24 mouse cellular contexts compared by ENCODE assay signal in the genomic region with DNA sequence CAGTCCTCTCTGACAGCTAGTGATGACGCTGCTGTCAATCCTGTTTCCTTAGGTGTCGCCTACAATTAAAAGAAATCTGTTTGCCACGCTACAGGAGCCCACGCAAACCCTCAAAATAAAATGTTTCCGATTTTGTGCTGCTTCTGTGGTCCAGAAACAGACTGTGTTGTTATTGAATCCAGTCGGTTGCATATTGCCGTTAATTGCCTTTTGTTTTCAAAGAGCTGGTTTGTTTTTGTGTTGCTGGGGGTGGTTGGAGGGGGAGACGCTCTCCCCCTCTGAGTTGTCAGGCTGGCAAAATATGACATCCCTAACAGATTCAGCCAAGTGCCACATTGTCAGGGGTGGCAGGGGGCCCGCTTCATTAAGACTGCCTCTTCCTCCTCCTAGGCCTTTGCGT. TPM values are rescaled to one million over a fixed set of nuclear protein-coding genes. Genes with fewer than 3 reads are reported as not detected.
DNase-seq lines count a peak whose midpoint lies in the region; ATAC-seq lines count a peak whose summit lies in the region.
"Had no signal": no experiment of that assay in that cellular context is flagged by ENCODE, and none has a peak within 500 bp of the region (broad histone marks: within the 10 kb centered on the region; RNA-seq: fewer than 3 reads in every experiment).

No protein-coding gene starts in this region.

- peaks cover 4% of the 10 kb centered on the region; the same call in 1 of the 2 replicates for H3K36me3 ChIP-seq in hindbrain, embryonic 15.5 days
- no peaks in the 10 kb centered on the region for H3K36me3 ChIP-seq in hindbrain, embryonic 11.5 days (ENCODE audit: control insufficient read depth, insufficient read depth, low read length)
- peaks cover 13% of the 10 kb centered on the region; the same call in 1 of the 2 replicates for H3K36me3 ChIP-seq in forebrain, embryonic 12.5 days (replicated peaks)
- H3K36me3 ChIP-seq: G1E; liver, embryonic 15.5 days had no signal

- DNase-seq in hindbrain, embryonic 11.5 days (ENCODE audit: low spot score), result no peak
- DNase-seq in brain, adult 2 months (ENCODE audit: low read depth, low spot score), result peak; percentile 71
- DNase-seq in layer of hippocampus, adult 9-10 months (ENCODE audit: low spot score), result peak; percentile 49
- DNase-seq in gastrocnemius, postnatal 10 days, result no peak
- no peak for DNase-seq in adipocyte (ENCODE audit: low spot score)
- DNase-seq: heart, adult 18-20 months; kidney, adult 18-20 months; kidney, postnatal 10 days; thymus, adult 2 months had no signal

- H3K9me3 ChIP-seq in hindbrain, embryonic 15.5 days, result no peaks in the 10 kb centered on the region
- no peaks in the 10 kb centered on the region for H3K9me3 ChIP-seq in hindbrain, embryonic 11.5 days (ENCODE audit: control insufficient read depth, low read length)
- H3K9me3 ChIP-seq in forebrain, embryonic 12.5 days, result no peaks in the 10 kb centered on the region
- H3K9me3 ChIP-seq: embryonic facial prominence, embryonic 12.5 days; G1E; limb, embryonic 13.5 days; liver, embryonic 15.5 days; megakaryocyte, embryonic 14.5 days had no signal

- H3K27me3 ChIP-seq in hindbrain, embryonic 15.5 days, result no peaks in the 10 kb centered on the region
- H3K27me3 ChIP-seq in hindbrain, embryonic 11.5 days (ENCODE audit: control insufficient read depth, insufficient read depth, low read length), result no peaks in the 10 kb centered on the region
- no peaks in the 10 kb centered on the region for H3K27me3 ChIP-seq in forebrain, embryonic 12.5 days
- H3K27me3 ChIP-seq: embryonic facial prominence, embryonic 12.5 days; limb, embryonic 13.5 days; liver, embryonic 15.5 days had no signal

- H3K9ac ChIP-seq in hindbrain, embryonic 15.5 days, result no peak overlapping the region
- H3K9ac ChIP-seq in hindbrain, embryonic 11.5 days (ENCODE audit: low read depth, low read length), result no peak overlapping the region
- H3K9ac ChIP-seq in forebrain, embryonic 12.5 days, result no peak overlapping the region
- H3K9ac ChIP-seq: embryonic facial prominence, embryonic 12.5 days; limb, embryonic 13.5 days; liver, embryonic 15.5 days had no signal

- H3K4me1 ChIP-seq in hindbrain, embryonic 15.5 days (replicated peaks), result peaks cover 24% of the 10 kb centered on the region
- no peaks in the 10 kb centered on the region for H3K4me1 ChIP-seq in hindbrain, embryonic 11.5 days (replicated peaks; ENCODE audit: control insufficient read depth, insufficient read depth, low read length)
- no peaks in the 10 kb centered on the region; the same call in 1 of the 2 replicates for H3K4me1 ChIP-seq in forebrain, embryonic 12.5 days

- 85% methylated on average over 10 of the region's 10 CpGs for WGBS in hindbrain, embryonic 15.5 days
- WGBS in hindbrain, embryonic 11.5 days, result 90% methylated on average over 10 of the region's 10 CpGs
- 82% methylated on average over 10 of the region's 10 CpGs for WGBS in forebrain, embryonic 12.5 days

- H3K27ac ChIP-seq in hindbrain, embryonic 15.5 days (replicated peaks), result peak overlapping the region; percentile 58; the same call in 1 of the 2 replicates
- H3K27ac ChIP-seq in hindbrain, embryonic 11.5 days (ENCODE audit: low read depth, low read length), result no peak overlapping the region
- H3K27ac ChIP-seq in forebrain, embryonic 12.5 days, result peak overlapping the region; percentile 63; the same call in 1 of the 2 replicates
- H3K27ac ChIP-seq: embryonic facial prominence, embryonic 12.5 days; limb, embryonic 13.5 days; liver, embryonic 15.5 days had no signal

- H3K4me2 ChIP-seq in hindbrain, embryonic 15.5 days, result no peak overlapping the region
- no peak overlapping the region for H3K4me2 ChIP-seq in hindbrain, embryonic 11.5 days (replicated peaks; ENCODE audit: low read depth, low read length)
- H3K4me2 ChIP-seq in forebrain, embryonic 12.5 days, result no peak overlapping the region
- H3K4me2 ChIP-seq: embryonic facial prominence, embryonic 12.5 days; limb, embryonic 13.5 days; liver, embryonic 15.5 days had no signal

- H3K4me3 ChIP-seq in hindbrain, embryonic 15.5 days, result no peak overlapping the region
- no peak overlapping the region for H3K4me3 ChIP-seq in hindbrain, embryonic 11.5 days (ENCODE audit: low read depth, low read length)
- H3K4me3 ChIP-seq in forebrain, embryonic 12.5 days (replicated peaks), result no peak overlapping the region
- H3K4me3 ChIP-seq: embryonic facial prominence, embryonic 12.5 days; limb, embryonic 13.5 days; liver, embryonic 15.5 days; megakaryocyte, embryonic 14.5 days had no signal

- ATAC-seq in hindbrain, embryonic 15.5 days (ENCODE audit: low FRiP score, low read depth), result no peak
- ATAC-seq in hindbrain, embryonic 11.5 days (ENCODE audit: low FRiP score), result no peak
- ATAC-seq in forebrain, embryonic 12.5 days (ENCODE audit: low FRiP score), result no peak
- ATAC-seq: lung, postnatal 0 days had no signal

RNA-seq across cellular contexts. Expression of a gene that starts 18.1 kb away (rescaled TPM):
- polyA plus RNA-seq in hindbrain, embryonic 15.5 days (2015; fragmentation: Nextera tagmentation; extraction: Ambion mirVana), result 0.64 and 0.68 TPM in 2 replicates
- polyA plus RNA-seq in hindbrain, embryonic 11.5 days (2014; fragmentation: Nextera tagmentation; extraction: Ambion mirVana), result 0.22 and 0.39 TPM in 2 replicates
- 0.43 TPM in 1 of 2 replicates, not detected in the other for polyA plus RNA-seq in forebrain, embryonic 12.5 days (2016; fragmentation: Nextera tagmentation; extraction: Ambion mirVana)
- under 1 TPM; 0.19 to 0.32 TPM for total RNA-seq in gastrocnemius, postnatal 10 days (2021)
- total RNA-seq: common myeloid progenitor, adult 5-6 weeks; heart, adult 18-20 months had no signal
- polyA plus RNA-seq: G1E; heart, embryonic 16.5 days; liver, embryonic 15.5 days had no signal

RNA-seq across cellular contexts. Expression of a gene that starts 31.3 kb away (rescaled TPM):
- not detected in 2 replicates for polyA plus RNA-seq in hindbrain, embryonic 15.5 days (2015; fragmentation: Nextera tagmentation; extraction: Ambion mirVana)
- not detected in 2 replicates for polyA plus RNA-seq in hindbrain, embryonic 11.5 days (2014; fragmentation: Nextera tagmentation; extraction: Ambion mirVana)
- polyA plus RNA-seq in forebrain, embryonic 12.5 days (2016; fragmentation: Nextera tagmentation; extraction: Ambion mirVana), result not detected in 2 replicates
- total RNA-seq in gastrocnemius, postnatal 10 days (2021), result not detected
- total RNA-seq: adrenal gland, adult 18-20 months; common myeloid progenitor, adult 5-6 weeks; G1E; heart, adult 18-20 months; left cerebral cortex, adult 8-10 months; midbrain, postnatal 0 days had no signal
- polyA plus RNA-seq: embryonic facial prominence, embryonic 12.5 days; G1E; heart, embryonic 16.5 days; limb, embryonic 13.5 days; liver, embryonic 15.5 days; lung, postnatal 0 days; midbrain, postnatal 0 days; stomach, embryonic 14.5 days; urinary bladder, adult 2 months had no signal

Comparison
In these comparisons a context has a peak if more than half of its experiments do, and no peak if none do; other contexts are left out.
1. DNase-seq: peak in brain, adult 2 months (single experiment) and layer of hippocampus, adult 9-10 months (single experiment); none in hindbrain, embryonic 11.5 days (single experiment), gastrocnemius, postnatal 10 days (single experiment) and adipocyte (single experiment).